Mouse (Mus musculus) urinary bladder, postnatal 25 days (tissue): ENCODE results near the gene V1rd19.
"Not testable (repeated sequence)": the region's sequence is repeated elsewhere in the genome, so short reads cannot be mapped to it uniquely, and the experiment has no call there.

ENCODE experiments used
- DNase-seq: peaks from one replicate; pipeline ENCODE4 v3.0.0; 2022; ENCODE audit warnings: low spot score

Gene V1rd19

DNA sequence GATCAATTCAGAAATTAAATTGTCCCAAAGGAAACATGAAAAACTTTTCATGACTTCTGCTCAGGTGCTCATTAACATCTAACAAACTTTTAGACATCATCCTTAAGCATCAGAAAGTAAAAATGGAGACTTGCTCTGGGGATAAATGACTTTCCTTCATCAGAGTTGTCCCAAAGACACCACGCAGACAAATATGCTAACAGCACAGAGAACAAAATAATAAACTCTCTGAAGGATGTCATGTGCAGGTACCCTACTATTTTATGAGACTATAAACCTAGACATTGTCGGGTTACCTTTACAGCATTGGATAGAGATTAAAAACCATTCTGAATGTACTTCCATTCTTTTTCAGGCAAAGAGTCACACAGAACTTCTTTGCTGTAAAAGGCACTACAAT lies at the start of gene V1rd19:
V1rd19 (plus strand) TSS at position 301 of the 400 bp plus-strand sequence.
- DNase-seq, result no peak

DNA sequence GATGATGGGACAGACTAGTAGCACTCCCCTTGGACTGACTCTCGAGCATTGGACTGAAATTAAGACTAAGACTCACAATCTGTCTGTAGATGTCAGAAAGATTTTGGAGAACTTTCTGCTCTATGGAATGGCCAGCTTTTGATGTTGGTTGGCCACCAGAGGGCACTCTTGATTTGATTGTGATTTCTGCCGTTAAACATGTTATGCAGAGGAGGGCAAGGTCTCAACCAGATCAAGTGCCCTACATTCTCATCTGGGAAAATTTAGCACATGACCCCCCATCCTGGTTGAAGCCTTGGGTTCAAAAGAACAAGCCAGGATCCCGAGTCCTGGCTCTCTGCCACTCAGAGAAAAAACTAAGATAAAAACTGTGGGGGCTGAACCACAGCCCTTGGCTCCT lies 33.4 kb upstream of the V1rd19 start:
- DNase-seq, result peak; percentile 3

DNA sequence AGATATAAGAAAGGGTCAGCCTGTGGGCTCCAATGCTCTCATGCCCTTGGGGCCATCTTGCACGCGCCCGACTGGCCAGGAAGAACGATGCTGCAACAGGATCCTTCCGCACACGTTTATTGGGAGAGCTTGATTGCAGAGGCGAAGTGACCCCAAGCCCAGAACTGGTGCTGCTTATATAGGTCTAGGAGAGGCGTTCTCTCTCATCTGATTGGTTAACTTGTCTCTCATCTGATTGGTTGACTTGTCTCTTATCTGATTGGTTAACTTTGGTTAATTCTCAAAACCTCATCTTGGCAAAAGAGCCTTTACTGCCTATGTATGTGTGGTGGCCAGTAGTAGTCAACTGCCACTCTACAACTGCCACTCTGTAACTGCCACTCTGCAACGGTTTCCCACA lies 27.2 kb upstream of the V1rd19 start, which contains the start of gene Vmn1r181:
Vmn1r181 (plus strand) TSS at position 301 of the 400 bp plus-strand sequence.
- DNase-seq, result not testable (repeated sequence)

DNA sequence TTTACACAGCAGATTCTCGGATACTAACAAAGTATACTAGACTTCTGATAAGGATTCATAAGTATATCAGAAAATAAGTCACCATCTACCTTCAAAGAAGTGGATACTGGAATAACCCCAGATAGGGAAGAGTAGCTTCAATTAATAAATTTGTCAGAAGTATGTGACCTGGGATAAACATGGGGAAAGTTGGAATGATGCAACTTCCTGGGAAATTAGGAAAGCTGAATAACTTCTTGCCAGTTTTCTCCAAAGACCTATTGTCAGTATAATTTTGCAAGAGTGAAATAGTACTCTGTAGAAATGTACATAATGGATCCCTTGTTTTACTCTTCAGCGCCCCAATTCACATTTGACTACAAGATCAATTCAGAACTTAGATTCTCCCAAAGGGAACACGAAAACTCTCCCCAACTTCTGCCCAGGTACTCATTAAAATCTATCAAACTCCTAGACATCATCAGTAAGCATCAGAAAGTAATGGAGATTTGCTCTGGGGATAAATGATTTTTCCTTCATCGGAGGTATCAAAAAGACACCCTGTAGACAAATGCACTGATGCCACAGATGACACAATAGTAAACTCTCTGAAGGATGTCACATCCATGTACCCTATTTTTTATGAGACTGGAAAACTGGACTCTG lies 51.3 kb downstream of the V1rd19 start, which contains the start of gene Vmn1r183:
Vmn1r183 (plus strand) TSS at position 595 of the 645 bp plus-strand sequence.
- no peak for DNase-seq
